Mouse (Mus musculus) lung, adult 2 months (tissue): Measurements from ENCODE around the gene Zc3hav1l. TPM values are rescaled to one million over a fixed set of nuclear protein-coding genes. Genes with fewer than 3 reads are reported as not detected.

ENCODE experiments used
- DNase-seq: peaks from one replicate; pipeline ENCODE4 v3.0.0; 2022
- H3K4me1 ChIP-seq: fragments of 200-500 bp; 2 replicates; pipeline ENCODE4 v1.6.1; 2011; ENCODE audit warnings: low read length; ENCODE audit not compliant: control insufficient read depth, insufficient read depth
- H3K4me3 ChIP-seq: fragments of 200-500 bp; replicated peaks from 2 replicates; pipeline ENCODE3; 2011; ENCODE audit warnings: low read depth, mild to moderate bottlenecking, control low read depth, low read length; ENCODE audit errors: extremely low read depth
- CTCF ChIP-seq: fragments of 200-500 bp; IDR thresholded peaks from 2 replicates; pipeline ENCODE4 v1.5.1; 2011; ENCODE audit warnings: mild to moderate bottlenecking, low read length, control low read depth; ENCODE audit not compliant: insufficient read depth
- POLR2A ChIP-seq: fragments of 200-500 bp; IDR thresholded peaks from 2 replicates; pipeline ENCODE4 v1.6.1; 2011; ENCODE audit warnings: low read depth, mild to moderate bottlenecking, control low read depth, low read length, borderline replicate concordance; ENCODE audit errors: extremely low read depth
- WGBS: fragments of 180-500 bp; shearing (Covaris S2); methylation state at CpG from one replicate; pipeline ENCODE4 v1.1.7; 2018; 5-methylcytosine and 5-hydroxymethylcytosine counted together
- polyA plus RNA-seq: library from polyadenylated mRNA; depleted of rRNA; stranded (reverse); fragments of >200 nt; gene quantifications from 2 replicates; pipeline ENCODE4 v1.2.3, GENCODE M21; 2012; rRNA removed

Gene Zc3hav1l
- polyA plus RNA-seq, 1 experiment: 4.4 TPM

- DNase-seq: no peak
- WGBS: 65% methylated on average over 5 of the region's 5 CpGs
- TF ChIP-seq POLR2A (no peak), CTCF (no peak)
- Histone ChIP-seq H3K4me1 (peaks cover 3% of the 10 kb centered on the region), H3K4me3 (no peak overlapping the region)
Observed at GRCm38 (mm10) chr6:38240618-38241017, 58.4 kb downstream of the Zc3hav1l start.

DNA sequence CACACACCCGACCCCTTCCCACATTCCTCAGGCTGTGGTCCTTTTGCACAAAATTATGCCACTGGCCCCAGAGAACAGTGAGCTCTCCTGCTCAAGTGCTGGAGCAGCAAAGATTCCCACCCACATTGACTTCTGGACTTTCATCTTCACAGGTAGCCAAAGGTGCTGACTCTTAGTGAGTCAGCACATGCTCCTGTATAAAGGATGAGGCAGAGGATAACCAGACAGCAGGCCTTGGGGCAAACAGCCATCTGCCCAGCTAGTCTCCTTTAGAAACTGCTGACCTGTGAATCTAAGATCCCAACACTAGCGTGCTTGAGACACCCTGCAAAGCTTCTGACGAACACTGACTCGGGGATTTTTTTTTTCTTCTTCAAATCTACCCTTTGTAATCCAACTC, 60.7 kb downstream of the Zc3hav1l start:
- no peak for TF ChIP-seq POLR2A
- no peak for TF ChIP-seq CTCF
- Histone ChIP-seq H3K4me3 (no peak overlapping the region), H3K4me1 (peaks cover 3% of the 10 kb centered on the region)
- DNase-seq: no peak
- WGBS: 83% methylated on average over 4 of the region's 4 CpGs

Other genes starting within 250 kb of the Zc3hav1l start
- gene Tmem213, start 190.0 kb downstream of the Zc3hav1l start, polyA plus RNA-seq: 2.6 and 3.0 TPM in 2 replicates
- gene Atp6v0a4, start 174.7 kb downstream of the Zc3hav1l start, polyA plus RNA-seq: 6.2 and 12.1 TPM in 2 replicates
- 6.0 and 7.1 TPM in 2 replicates for gene D630045J12Rik, start 45.2 kb downstream of the Zc3hav1l start, polyA plus RNA-seq
- gene Zc3hav1, start 55.3 kb upstream of the Zc3hav1l start, polyA plus RNA-seq: 22.3 and 24.6 TPM in 2 replicates
- gene Ttc26, start 82.2 kb upstream of the Zc3hav1l start, polyA plus RNA-seq: 1.3 and 1.9 TPM in 2 replicates
- 6.1 and 7.8 TPM in 2 replicates for gene Ubn2, start 134.7 kb upstream of the Zc3hav1l start, polyA plus RNA-seq
- gene Fmc1, start 234.2 kb upstream of the Zc3hav1l start, polyA plus RNA-seq: 147 and 171 TPM in 2 replicates